Comparison of ENCODE assay signal across 8 mouse cellular contexts in the genomic region with DNA sequence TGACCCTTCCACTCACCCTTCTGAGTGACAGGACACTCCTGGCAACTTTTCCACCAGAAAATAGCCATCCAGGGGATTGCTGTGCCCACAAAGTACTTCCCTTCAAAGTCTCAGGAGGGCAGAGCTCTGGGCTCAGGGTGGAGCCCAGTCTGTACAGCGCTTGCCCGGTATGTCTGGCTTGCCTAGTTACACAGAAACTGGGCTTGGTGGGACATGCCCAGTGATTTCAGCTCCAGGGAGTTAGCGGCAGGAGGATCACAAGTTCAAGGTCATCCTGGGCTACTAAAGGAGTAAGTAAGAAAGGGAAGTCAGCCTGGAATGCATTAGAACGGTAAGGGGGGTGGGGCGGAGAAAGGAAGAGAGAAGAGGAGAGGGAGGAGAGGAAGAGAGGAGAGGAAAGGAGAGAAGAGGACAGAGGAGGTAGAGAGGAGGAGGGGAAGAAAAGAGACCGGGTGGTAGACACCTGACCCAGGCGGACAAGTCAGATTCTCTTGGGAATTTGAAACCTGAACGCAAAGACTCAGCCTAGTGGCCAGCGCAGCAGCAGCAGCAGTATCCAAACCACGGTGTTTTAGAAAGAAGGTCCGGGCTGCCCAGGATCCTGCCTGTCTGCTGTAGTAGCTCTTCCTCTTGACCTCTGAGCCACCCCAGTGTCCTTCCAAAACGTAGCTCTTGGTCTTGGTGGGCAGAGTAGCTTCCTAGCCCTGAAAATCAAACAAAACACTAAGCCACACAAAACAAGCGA. TPM values are rescaled to one million over a fixed set of nuclear protein-coding genes. Genes with fewer than 3 reads are reported as not detected.
A peak's percentile ranks its signal among the peaks of the same experiment; 100 is the strongest.
DNase-seq lines count a peak whose midpoint lies in the region; ATAC-seq and TF ChIP-seq lines count a peak whose summit lies in the region.

No protein-coding gene starts in this region.

- peak overlapping the region; percentile 52 for H3K9ac ChIP-seq in limb, embryonic 14.5 days (ENCODE audit: low read depth, low read length, severe bottlenecking)
- H3K9ac ChIP-seq in midbrain, embryonic 16.5 days (ENCODE audit: low read depth, low read length): no peak overlapping the region

- 16% methylated on average over 13 of the region's 13 CpGs for WGBS in limb, embryonic 14.5 days
- WGBS in midbrain, embryonic 16.5 days: 27% methylated on average over 13 of the region's 13 CpGs

- DNase-seq in adrenal gland, adult 18-20 months (ENCODE audit: low spot score in 2 of 2): peak; percentile 42 to 44
- DNase-seq in adrenal gland, postnatal 4 days (ENCODE audit: low spot score in 2 of 2): no peak
- DNase-seq in limb, embryonic 14.5 days (ENCODE audit: low spot score): peak; percentile 68
- DNase-seq in cerebellum, adult 11-12 months: no peak
- no peak for DNase-seq in right cerebral cortex, postnatal 14 days

- H3K27ac ChIP-seq in brown adipose tissue, adult 24 weeks (replicated peaks; ENCODE audit: low read depth, low read length): peak overlapping the region; percentile 94
- H3K27ac ChIP-seq in limb, embryonic 14.5 days (replicated peaks; ENCODE audit: low read depth, low read length): peak overlapping the region; percentile 65
- H3K27ac ChIP-seq in midbrain, embryonic 16.5 days (ENCODE audit: low read length): no peak overlapping the region

- peak overlapping the region; percentile 47 for H3K4me2 ChIP-seq in limb, embryonic 14.5 days (replicated peaks; ENCODE audit: low read depth, low read length, severe bottlenecking)
- H3K4me2 ChIP-seq in midbrain, embryonic 16.5 days (ENCODE audit: low read length): peak overlapping the region; percentile 9; the same call in 1 of the 2 replicates

- peaks cover 29% of the 10 kb centered on the region for H3K4me1 ChIP-seq in brown adipose tissue, adult 24 weeks (ENCODE audit: control insufficient read depth, insufficient read depth, insufficient read length, low read length)
- peaks cover 18% of the 10 kb centered on the region for H3K4me1 ChIP-seq in limb, embryonic 14.5 days (ENCODE audit: control insufficient read depth, insufficient read depth, low read length)
- no peaks in the 10 kb centered on the region for H3K4me1 ChIP-seq in midbrain, embryonic 16.5 days (ENCODE audit: control insufficient read depth, insufficient read depth, low read length)

- no peaks in the 10 kb centered on the region for H3K9me3 ChIP-seq in limb, embryonic 14.5 days (ENCODE audit: control insufficient read depth, low read length)
- H3K9me3 ChIP-seq in midbrain, embryonic 16.5 days (replicated peaks; ENCODE audit: control insufficient read depth, low read length, poor library complexity, severe bottlenecking): no peaks in the 10 kb centered on the region

- peak; percentile 30 to 40; a peak in 3 of 4 replicates for ATAC-seq in hematopoietic stem cell, adult 5-6 weeks (replicated peaks in 1 of 2; ENCODE audit: insufficient read depth in 1 of 2, low FRiP score in 2 of 2, low TSS enrichment in 1 of 2, low read depth in 1 of 2, poor library complexity in 2 of 2, severe bottlenecking in 2 of 2)
- peak; percentile 67 for ATAC-seq in limb, embryonic 14.5 days (ENCODE audit: low FRiP score, low read depth)
- no peak for ATAC-seq in midbrain, embryonic 16.5 days

- no peak for TF ChIP-seq POLR2A in limb, embryonic 14.5 days (IDR thresholded peaks at IDR 0.05; ENCODE audit: borderline replicate concordance, extremely low read depth, insufficient read depth, insufficient read length)

- H3K4me3 ChIP-seq in brown adipose tissue, adult 24 weeks (ENCODE audit: insufficient read depth, low read depth, low read length): peak overlapping the region; percentile 55
- H3K4me3 ChIP-seq in limb, embryonic 14.5 days (replicated peaks; ENCODE audit: low read length): peak overlapping the region; percentile 31
- no peak overlapping the region for H3K4me3 ChIP-seq in midbrain, embryonic 16.5 days (ENCODE audit: low read depth, low read length)

- H3K36me3 ChIP-seq in limb, embryonic 14.5 days (ENCODE audit: control insufficient read depth, insufficient read depth, low read length): no peaks in the 10 kb centered on the region
- H3K36me3 ChIP-seq in midbrain, embryonic 16.5 days (ENCODE audit: control insufficient read depth, insufficient read depth, low read length): no peaks in the 10 kb centered on the region

- H3K27me3 ChIP-seq in limb, embryonic 14.5 days (ENCODE audit: control insufficient read depth, insufficient read depth, low read length): no peaks in the 10 kb centered on the region
- no peaks in the 10 kb centered on the region for H3K27me3 ChIP-seq in midbrain, embryonic 16.5 days (ENCODE audit: control insufficient read depth, insufficient read depth, low read depth, low read length)

RNA-seq across cellular contexts. Expression of gene Pcbp1, which starts 28.9 kb away (rescaled TPM):
- 100 to 1,000 TPM; 331 to 339 TPM for total RNA-seq in adrenal gland, adult 18-20 months (2021)
- total RNA-seq in adrenal gland, postnatal 4 days (2021): 100 to 1,000 TPM; 273 to 288 TPM
- polyA plus RNA-seq in brown adipose tissue, adult 24 weeks (2012; ENCODE audit: insufficient read depth, insufficient read length, missing spikeins): 107 and 116 TPM in 2 replicates
- total RNA-seq in hematopoietic stem cell, adult 5-6 weeks (2017): 84.5 and 121 TPM in 2 replicates
- polyA plus RNA-seq in limb, embryonic 14.5 days (2012; rRNA removed): 333 and 395 TPM in 2 replicates
- 445 and 455 TPM in 2 replicates for polyA plus RNA-seq in limb, embryonic 14.5 days (2014; fragmentation: Nextera tagmentation; extraction: Ambion mirVana)
- 190 and 269 TPM in 2 replicates for polyA plus RNA-seq in midbrain, embryonic 16.5 days (2015; fragmentation: Nextera tagmentation; extraction: Ambion mirVana)

RNA-seq across cellular contexts. Expression of gene C87436, which starts 59.1 kb away (rescaled TPM):
- total RNA-seq in adrenal gland, adult 18-20 months (2021): 10 to 100 TPM; 18.1 to 18.6 TPM
- total RNA-seq in adrenal gland, postnatal 4 days (2021): 10 to 100 TPM; 17.6 to 19.1 TPM
- 10.4 and 13.6 TPM in 2 replicates for polyA plus RNA-seq in brown adipose tissue, adult 24 weeks (2012; ENCODE audit: insufficient read depth, insufficient read length, missing spikeins)
- 29.6 and 30.8 TPM in 2 replicates for total RNA-seq in hematopoietic stem cell, adult 5-6 weeks (2017)
- polyA plus RNA-seq in limb, embryonic 14.5 days (2012; rRNA removed): 16.0 and 19.1 TPM in 2 replicates
- polyA plus RNA-seq in limb, embryonic 14.5 days (2014; fragmentation: Nextera tagmentation; extraction: Ambion mirVana): 20.6 and 22.2 TPM in 2 replicates
- 24.1 and 25.6 TPM in 2 replicates for polyA plus RNA-seq in midbrain, embryonic 16.5 days (2015; fragmentation: Nextera tagmentation; extraction: Ambion mirVana)

Comparison
In these comparisons a context has a peak if more than half of its experiments do, and no peak if none do; other contexts are left out.
1. DNase-seq: peak in adrenal gland, adult 18-20 months (2 of 2) and limb, embryonic 14.5 days (single experiment); none in adrenal gland, postnatal 4 days (0 of 2), cerebellum, adult 11-12 months (single experiment) and right cerebral cortex, postnatal 14 days (single experiment).